Mouse (Mus musculus): ENCODE data around the gene Nmrk2. TPM values are rescaled to one million over a fixed set of nuclear protein-coding genes. Genes with fewer than 3 reads are reported as not detected.

Nmrk2 gene
- not detected in 2 replicates for polyA plus RNA-seq (2012; ENCODE audit: insufficient read depth, insufficient read length, low replicate concordance, missing spikeins)

- WGBS: 48% methylated on average over 13 of the region's 13 CpGs
- Histone ChIP-seq H3K4me1 (ENCODE audit: control insufficient read depth, insufficient read depth, low read length) (no peaks in the 10 kb centered on the region), H3K4me3 (ENCODE audit: insufficient read depth, low read depth, low read length) (no peak within 1 kb of the TSS), H3K27ac (ENCODE audit: insufficient read depth, low read depth, low read length) (no peak within 1 kb of the TSS)
- TF ChIP-seq CTCF (IDR thresholded peaks at IDR 0.05; ENCODE audit: insufficient read depth, low read depth, low read length): no peak
- TF ChIP-seq POLR2A (IDR thresholded peaks at IDR 0.05; ENCODE audit: insufficient read depth, low read depth, low read length): no peak
Measured at GRCm38 (mm10) chr10:81201807-81202758, at the start of gene Nmrk2. Gene Nmrk2, minus strand, starts transcription at chr10:81202051.

GRCm38 (mm10) chr10:81249442-81249841 lies 47.6 kb upstream of the Nmrk2 start:
- TF ChIP-seq CTCF (IDR thresholded peaks at IDR 0.05; ENCODE audit: insufficient read depth, low read depth, low read length) (no peak), POLR2A (IDR thresholded peaks at IDR 0.05; ENCODE audit: insufficient read depth, low read depth, low read length) (no peak)
- WGBS: 84% methylated on average over 8 of the region's 8 CpGs
- Histone ChIP-seq H3K27ac (ENCODE audit: insufficient read depth, low read depth, low read length) (no peak overlapping the region), H3K4me3 (ENCODE audit: insufficient read depth, low read depth, low read length) (no peak overlapping the region), H3K4me1 (ENCODE audit: control insufficient read depth, insufficient read depth, low read length) (peaks cover 29% of the 10 kb centered on the region)

GRCm38 (mm10) chr10:81247804-81248203 lies 46.0 kb upstream of the Nmrk2 start:
- Histone ChIP-seq H3K27ac (ENCODE audit: insufficient read depth, low read depth, low read length) (no peak overlapping the region), H3K4me3 (ENCODE audit: insufficient read depth, low read depth, low read length) (no peak overlapping the region), H3K4me1 (ENCODE audit: control insufficient read depth, insufficient read depth, low read length) (peaks cover 21% of the 10 kb centered on the region)
- 93% methylated on average over 2 of the region's 2 CpGs for WGBS
- TF ChIP-seq CTCF (IDR thresholded peaks at IDR 0.05; ENCODE audit: insufficient read depth, low read depth, low read length) (no peak), POLR2A (IDR thresholded peaks at IDR 0.05; ENCODE audit: insufficient read depth, low read depth, low read length) (no peak)

- WGBS: 87% methylated on average over 6 of the region's 6 CpGs
- TF ChIP-seq CTCF (IDR thresholded peaks at IDR 0.05; ENCODE audit: insufficient read depth, low read depth, low read length): no peak
- TF ChIP-seq POLR2A (IDR thresholded peaks at IDR 0.05; ENCODE audit: insufficient read depth, low read depth, low read length): no peak
- Histone ChIP-seq H3K4me3 (ENCODE audit: insufficient read depth, low read depth, low read length) (no peak overlapping the region), H3K27ac (ENCODE audit: insufficient read depth, low read depth, low read length) (no peak overlapping the region), H3K4me1 (ENCODE audit: control insufficient read depth, insufficient read depth, low read length) (peaks cover 11% of the 10 kb centered on the region)
Measured at GRCm38 (mm10) chr10:81245166-81245565, 43.3 kb upstream of the Nmrk2 start.

- 9% methylated on average over 17 of the region's 17 CpGs for WGBS
- Histone ChIP-seq H3K27ac (ENCODE audit: insufficient read depth, low read depth, low read length) (no peak overlapping the region), H3K4me3 (ENCODE audit: insufficient read depth, low read depth, low read length) (no peak overlapping the region), H3K4me1 (ENCODE audit: control insufficient read depth, insufficient read depth, low read length) (peaks cover 11% of the 10 kb centered on the region)
- peak; percentile 74 for TF ChIP-seq CTCF (IDR thresholded peaks at IDR 0.05; ENCODE audit: insufficient read depth, low read depth, low read length)
- no peak for TF ChIP-seq POLR2A (IDR thresholded peaks at IDR 0.05; ENCODE audit: insufficient read depth, low read depth, low read length)
Measured at GRCm38 (mm10) chr10:81244595-81244994, 42.7 kb upstream of the Nmrk2 start.

- 90% methylated on average over 4 of the region's 4 CpGs for WGBS
- H3K4me3 ChIP-seq (ENCODE audit: insufficient read depth, low read depth, low read length): no peak overlapping the region
- H3K4me1 ChIP-seq (ENCODE audit: control insufficient read depth, insufficient read depth, low read length): peaks cover 11% of the 10 kb centered on the region
- H3K27ac ChIP-seq (ENCODE audit: insufficient read depth, low read depth, low read length): no peak overlapping the region
- TF ChIP-seq CTCF (IDR thresholded peaks at IDR 0.05; ENCODE audit: insufficient read depth, low read depth, low read length): no peak
- TF ChIP-seq POLR2A (IDR thresholded peaks at IDR 0.05; ENCODE audit: insufficient read depth, low read depth, low read length): no peak
Measured at GRCm38 (mm10) chr10:81244146-81244545, 42.3 kb upstream of the Nmrk2 start.

GRCm38 (mm10) chr10:81242021-81242420 lies 40.2 kb upstream of the Nmrk2 start:
- no peak overlapping the region for H3K4me3 ChIP-seq (ENCODE audit: insufficient read depth, low read depth, low read length)
- TF ChIP-seq CTCF (IDR thresholded peaks at IDR 0.05; ENCODE audit: insufficient read depth, low read depth, low read length) (no peak), POLR2A (IDR thresholded peaks at IDR 0.05; ENCODE audit: insufficient read depth, low read depth, low read length) (no peak)
- WGBS: 93% methylated on average over 16 of the region's 16 CpGs

GRCm38 (mm10) chr10:81240876-81241275 lies 39.0 kb upstream of the Nmrk2 start:
- H3K4me1 ChIP-seq (ENCODE audit: control insufficient read depth, insufficient read depth, low read length): peaks cover 31% of the 10 kb centered on the region
- H3K27ac ChIP-seq (ENCODE audit: insufficient read depth, low read depth, low read length): no peak overlapping the region
- H3K4me3 ChIP-seq (ENCODE audit: insufficient read depth, low read depth, low read length): no peak overlapping the region
- TF ChIP-seq CTCF (IDR thresholded peaks at IDR 0.05; ENCODE audit: insufficient read depth, low read depth, low read length): peak; percentile 55
- no peak for TF ChIP-seq POLR2A (IDR thresholded peaks at IDR 0.05; ENCODE audit: insufficient read depth, low read depth, low read length)
- 23% methylated on average over 13 of the region's 13 CpGs for WGBS

More at GRCm38 (mm10) chr10:81242021-81242420, 40.2 kb upstream of the Nmrk2 start:
- Histone ChIP-seq H3K4me1 (ENCODE audit: control insufficient read depth, insufficient read depth, low read length) (peaks cover 23% of the 10 kb centered on the region), H3K27ac (ENCODE audit: insufficient read depth, low read depth, low read length) (no peak overlapping the region)

- no peak overlapping the region for H3K27ac ChIP-seq (ENCODE audit: insufficient read depth, low read depth, low read length)
- TF ChIP-seq CTCF (IDR thresholded peaks at IDR 0.05; ENCODE audit: insufficient read depth, low read depth, low read length): no peak
- no peak for TF ChIP-seq POLR2A (IDR thresholded peaks at IDR 0.05; ENCODE audit: insufficient read depth, low read depth, low read length)
- peaks cover 26% of the 10 kb centered on the region for H3K4me1 ChIP-seq (ENCODE audit: control insufficient read depth, insufficient read depth, low read length)
- 84% methylated on average over 2 of the region's 2 CpGs for WGBS
- no peak overlapping the region for H3K4me3 ChIP-seq (ENCODE audit: insufficient read depth, low read depth, low read length)
Measured at GRCm38 (mm10) chr10:81238618-81239017, 36.8 kb upstream of the Nmrk2 start.
